Mouse (Mus musculus): ENCODE measurements at regions not wholly inside any gene's neighbourhood (a gene's known extent, or its start where the extent isn't known, plus 50 kb on each side); places are given as distances from the start of the nearest gene placed in this dataset.

DNA sequence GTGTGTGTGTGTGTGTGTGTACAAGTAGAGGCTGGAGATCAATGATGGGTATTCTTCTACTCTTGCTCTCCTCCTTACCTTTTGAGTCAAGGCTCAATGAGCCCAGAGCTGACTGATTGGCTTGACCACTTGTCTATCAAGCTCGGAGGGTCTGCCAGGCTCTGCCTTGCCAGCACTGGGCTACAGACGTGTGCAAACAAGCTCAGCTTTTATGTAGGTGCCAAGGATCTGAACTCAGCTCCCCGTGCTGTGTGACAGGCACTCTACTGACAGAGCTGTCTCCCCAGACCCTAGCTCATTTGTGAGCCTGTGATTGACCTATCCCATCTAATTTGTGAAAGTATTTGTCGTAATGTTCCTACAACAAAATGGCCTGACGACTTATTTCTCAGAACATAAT is 54.2 kb upstream of the Cdc42bpa start:
- Histone ChIP-seq H3K4me1 (ENCODE audit: control insufficient read depth, insufficient read depth, low read length) (no peaks in the 10 kb centered on the region), H3K36me3 (ENCODE audit: control insufficient read depth, insufficient read depth, low read length) (no peaks in the 10 kb centered on the region), H3K27ac (ENCODE audit: insufficient read depth, low read depth, low read length) (no peak overlapping the region), H3K4me3 (ENCODE audit: insufficient read depth, low read depth, low read length) (no peak overlapping the region), H3K27me3 (replicated peaks; ENCODE audit: control insufficient read depth, insufficient read depth, low read length) (no peaks in the 10 kb centered on the region)
- TF ChIP-seq CTCF (conservative IDR thresholded peaks at IDR 0.05; ENCODE audit: insufficient read depth, insufficient read length, low read depth, low read length) (no peak), POLR2A (IDR thresholded peaks at IDR 0.05; ENCODE audit: low read depth, low read length) (no peak)
- DNase-seq: no peak
- 93% methylated on average over 5 of the region's 5 CpGs for WGBS

DNA sequence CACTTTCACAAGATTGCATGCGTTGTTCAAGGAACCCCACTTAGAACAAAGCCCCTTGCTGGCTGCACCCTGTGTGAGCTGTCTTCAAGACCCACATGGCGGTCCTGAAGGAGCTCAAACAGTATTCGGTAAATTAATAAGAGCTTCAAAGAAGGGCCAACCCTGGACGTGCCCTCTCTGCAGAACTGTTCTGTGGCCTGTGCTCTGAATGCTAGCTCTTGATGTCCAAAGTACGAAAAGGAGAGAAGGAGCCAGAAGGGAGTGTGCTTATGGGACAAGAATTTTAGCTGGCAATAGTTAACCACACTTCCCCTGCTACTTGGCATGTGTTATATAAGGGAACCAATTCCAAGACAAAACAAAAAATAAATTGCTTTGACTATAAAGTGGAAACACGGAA is 67.6 kb upstream of the Cdc42bpa start:
- TF ChIP-seq CTCF (conservative IDR thresholded peaks at IDR 0.05; ENCODE audit: insufficient read depth, insufficient read length, low read depth, low read length): no peak
- TF ChIP-seq POLR2A (IDR thresholded peaks at IDR 0.05; ENCODE audit: low read depth, low read length): no peak
- WGBS: 51% methylated on average over 6 of the region's 6 CpGs
- DNase-seq: peak; percentile 85

DNA sequence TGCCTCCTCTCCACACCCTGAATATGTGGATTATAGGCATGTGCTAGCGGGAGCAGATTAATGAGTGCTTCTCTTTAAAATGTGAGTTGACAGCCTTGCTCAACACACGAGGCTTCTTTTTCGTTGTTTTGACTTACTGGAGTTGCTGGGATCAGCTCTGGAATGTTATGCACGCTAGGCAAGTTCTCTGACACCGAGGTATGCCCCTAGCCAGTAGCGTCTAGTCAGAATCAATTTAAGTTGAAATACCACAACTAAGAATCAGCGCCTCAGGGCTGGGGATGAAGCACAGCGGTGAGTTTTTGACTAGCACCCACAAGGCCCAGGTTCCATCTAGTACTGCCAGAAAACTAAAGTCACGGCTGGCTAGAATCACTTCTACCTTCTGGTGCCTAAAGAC is 72.4 kb upstream of the Cdc42bpa start:
- TF ChIP-seq CTCF (conservative IDR thresholded peaks at IDR 0.05; ENCODE audit: insufficient read depth, insufficient read length, low read depth, low read length): no peak
- no peak for TF ChIP-seq POLR2A (IDR thresholded peaks at IDR 0.05; ENCODE audit: low read depth, low read length)
- Histone ChIP-seq H3K27ac (ENCODE audit: insufficient read depth, low read depth, low read length) (no peak overlapping the region), H3K4me1 (ENCODE audit: control insufficient read depth, insufficient read depth, low read length) (peaks cover 5% of the 10 kb centered on the region; the same call in 1 of the 2 replicates), H3K36me3 (ENCODE audit: control insufficient read depth, insufficient read depth, low read length) (no peaks in the 10 kb centered on the region), H3K27me3 (replicated peaks; ENCODE audit: control insufficient read depth, insufficient read depth, low read length) (no peaks in the 10 kb centered on the region; the same call in 1 of the 2 replicates), H3K4me3 (ENCODE audit: insufficient read depth, low read depth, low read length) (no peak overlapping the region)
- no peak for DNase-seq
- WGBS: 56% methylated on average over 9 of the region's 9 CpGs

More for the DNA sequence above, 67.6 kb upstream of the Cdc42bpa start:
- H3K4me3 ChIP-seq (ENCODE audit: insufficient read depth, low read depth, low read length): no peak overlapping the region
- no peaks in the 10 kb centered on the region; the same call in 1 of the 2 replicates for H3K27me3 ChIP-seq (replicated peaks; ENCODE audit: control insufficient read depth, insufficient read depth, low read length)
- H3K36me3 ChIP-seq (ENCODE audit: control insufficient read depth, insufficient read depth, low read length): no peaks in the 10 kb centered on the region
- peaks cover 5% of the 10 kb centered on the region; the same call in 1 of the 2 replicates for H3K4me1 ChIP-seq (ENCODE audit: control insufficient read depth, insufficient read depth, low read length)
- peak overlapping the region; percentile 52 for H3K27ac ChIP-seq (ENCODE audit: insufficient read depth, low read depth, low read length)

DNA sequence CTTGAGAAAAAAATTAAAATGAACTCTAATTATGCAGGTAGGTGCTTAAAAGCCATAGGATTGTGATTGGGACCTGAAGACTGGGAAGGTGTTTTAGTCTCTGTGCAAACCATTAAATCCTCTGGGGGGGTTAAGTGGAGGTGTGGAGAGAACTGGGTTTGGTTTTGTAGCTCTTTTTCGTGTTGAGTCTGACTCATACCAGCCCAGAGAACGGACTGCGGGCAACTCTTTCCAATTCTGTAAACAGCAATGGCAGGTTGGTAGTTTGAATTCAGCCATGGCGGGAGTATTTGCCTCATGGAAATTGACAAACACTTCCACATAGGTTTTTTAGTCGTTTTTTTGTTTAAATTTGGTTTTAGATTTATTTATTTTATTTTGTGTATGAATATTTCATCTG is 77.7 kb upstream of the Ahctf1 start:
- H3K4me1 ChIP-seq (ENCODE audit: control insufficient read depth, insufficient read depth, low read length): no peaks in the 10 kb centered on the region
- no peak overlapping the region for H3K27ac ChIP-seq (ENCODE audit: insufficient read depth, low read depth, low read length)
- no peak overlapping the region for H3K4me3 ChIP-seq (ENCODE audit: insufficient read depth, low read depth, low read length)
- TF ChIP-seq POLR2A (IDR thresholded peaks at IDR 0.05; ENCODE audit: low read depth, low read length): no peak
- no peaks in the 10 kb centered on the region for H3K27me3 ChIP-seq (replicated peaks; ENCODE audit: control insufficient read depth, insufficient read depth, low read length)
- DNase-seq: no peak
- no peaks in the 10 kb centered on the region for H3K36me3 ChIP-seq (ENCODE audit: control insufficient read depth, insufficient read depth, low read length)
- 82% methylated on average over 5 of the region's 5 CpGs for WGBS

DNA sequence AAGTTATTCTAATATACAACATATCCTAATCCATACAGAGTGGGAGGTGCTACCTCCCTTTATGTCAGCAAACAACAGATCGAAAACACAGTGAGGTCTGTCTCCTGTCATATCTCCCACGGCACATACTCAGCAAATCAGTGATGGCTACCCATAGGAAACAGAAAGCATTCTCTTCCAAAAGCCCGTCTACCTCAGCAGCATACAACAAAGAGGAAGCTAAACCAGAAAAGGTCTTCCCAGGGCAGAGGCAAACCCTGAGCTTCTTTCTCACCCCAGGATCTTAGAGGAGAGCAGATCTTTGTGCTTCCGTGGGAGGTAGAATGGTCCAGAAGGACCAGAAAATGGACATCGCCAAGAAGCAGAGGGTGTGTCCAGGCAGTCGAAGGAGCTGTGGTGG is 74.4 kb upstream of the Ahctf1 start:
- Histone ChIP-seq H3K27me3 (replicated peaks; ENCODE audit: control insufficient read depth, insufficient read depth, low read length) (no peaks in the 10 kb centered on the region), H3K27ac (ENCODE audit: insufficient read depth, low read depth, low read length) (no peak overlapping the region), H3K36me3 (ENCODE audit: control insufficient read depth, insufficient read depth, low read length) (no peaks in the 10 kb centered on the region), H3K4me3 (ENCODE audit: insufficient read depth, low read depth, low read length) (no peak overlapping the region), H3K4me1 (ENCODE audit: control insufficient read depth, insufficient read depth, low read length) (no peaks in the 10 kb centered on the region; the same call in 1 of the 2 replicates)
- DNase-seq: no peak
- 75% methylated on average over 6 of the region's 6 CpGs for WGBS
- TF ChIP-seq POLR2A (IDR thresholded peaks at IDR 0.05; ENCODE audit: low read depth, low read length) (no peak), CTCF (conservative IDR thresholded peaks at IDR 0.05; ENCODE audit: insufficient read depth, insufficient read length, low read depth, low read length) (no peak)

DNA sequence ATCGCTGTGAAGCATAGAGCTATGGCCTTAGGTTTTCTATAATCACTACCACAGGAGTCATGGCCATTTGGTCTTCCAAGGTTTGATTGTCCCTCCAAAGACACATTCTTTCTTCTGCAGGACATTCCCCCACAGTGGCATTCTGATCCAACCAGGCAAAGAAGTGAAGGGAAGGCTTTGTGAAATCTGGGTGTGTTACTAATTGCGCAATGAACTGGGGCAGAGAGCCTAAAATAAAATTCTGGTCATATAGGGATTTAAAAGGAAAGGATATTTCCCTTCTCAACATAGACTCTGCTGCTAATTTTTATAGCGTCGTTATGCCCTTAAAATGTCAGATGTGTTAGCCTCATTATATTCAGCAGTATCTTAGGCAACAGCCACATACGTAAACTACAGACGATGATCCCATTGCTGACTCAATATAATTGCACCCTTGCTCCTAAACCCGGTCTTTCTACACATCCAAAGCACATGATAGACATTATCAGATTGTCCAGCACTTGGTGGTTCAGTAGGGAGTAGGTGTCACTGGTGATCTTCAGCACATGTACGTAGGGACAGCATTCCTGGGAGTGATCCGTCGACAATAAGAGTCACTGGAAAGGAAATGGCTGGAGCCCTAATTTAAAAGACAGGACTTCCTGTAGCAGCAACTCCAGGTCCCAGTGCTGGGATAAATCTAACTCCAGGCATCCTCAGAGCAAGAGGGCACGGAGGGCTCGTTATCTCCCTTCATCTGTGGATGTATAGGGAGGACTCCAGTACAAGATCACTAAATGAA is 70.5 kb upstream of the Ahctf1 start:
- WGBS: 70% methylated on average over 12 of the region's 12 CpGs
- H3K27me3 ChIP-seq (replicated peaks; ENCODE audit: control insufficient read depth, insufficient read depth, low read length): no peaks in the 10 kb centered on the region
- TF ChIP-seq POLR2A (IDR thresholded peaks at IDR 0.05; ENCODE audit: low read depth, low read length) (no peak), CTCF (conservative IDR thresholded peaks at IDR 0.05; ENCODE audit: insufficient read depth, insufficient read length, low read depth, low read length) (no peak)
- H3K4me3 ChIP-seq (ENCODE audit: insufficient read depth, low read depth, low read length): no peak overlapping the region
- peak; percentile 36 for DNase-seq
- no peaks in the 10 kb centered on the region for H3K36me3 ChIP-seq (ENCODE audit: control insufficient read depth, insufficient read depth, low read length)
- H3K4me1 ChIP-seq (ENCODE audit: control insufficient read depth, insufficient read depth, low read length): no peaks in the 10 kb centered on the region; the same call in 1 of the 2 replicates
- H3K27ac ChIP-seq (ENCODE audit: insufficient read depth, low read depth, low read length): no peak overlapping the region

DNA sequence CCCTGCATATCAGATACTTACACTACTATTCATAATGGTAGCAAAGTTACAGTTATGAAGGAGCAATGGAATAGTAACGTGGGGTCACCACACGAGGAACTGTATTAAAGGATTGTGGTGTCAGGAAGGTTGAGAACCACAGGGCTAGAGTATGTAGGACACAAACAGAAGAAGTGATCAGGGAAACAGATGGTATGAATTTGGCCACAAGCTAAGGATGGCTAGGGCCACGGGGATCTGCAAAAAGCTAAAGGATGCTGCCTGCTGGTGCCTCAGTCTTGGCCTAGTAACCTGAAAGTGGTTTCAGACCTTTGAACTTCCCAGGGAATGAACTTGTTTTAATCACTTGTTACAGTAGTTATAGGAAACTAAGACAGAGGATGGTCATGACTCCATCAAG is 68.5 kb upstream of the Ahctf1 start:
- 96% methylated on average over 3 of the region's 3 CpGs for WGBS
- H3K4me3 ChIP-seq (ENCODE audit: insufficient read depth, low read depth, low read length): no peak overlapping the region
- no peaks in the 10 kb centered on the region; the same call in 1 of the 2 replicates for H3K4me1 ChIP-seq (ENCODE audit: control insufficient read depth, insufficient read depth, low read length)
- H3K27me3 ChIP-seq (replicated peaks; ENCODE audit: control insufficient read depth, insufficient read depth, low read length): no peaks in the 10 kb centered on the region
- TF ChIP-seq POLR2A (IDR thresholded peaks at IDR 0.05; ENCODE audit: low read depth, low read length): no peak
- TF ChIP-seq CTCF (conservative IDR thresholded peaks at IDR 0.05; ENCODE audit: insufficient read depth, insufficient read length, low read depth, low read length): no peak
- H3K27ac ChIP-seq (ENCODE audit: insufficient read depth, low read depth, low read length): no peak overlapping the region
- H3K36me3 ChIP-seq (ENCODE audit: control insufficient read depth, insufficient read depth, low read length): no peaks in the 10 kb centered on the region
- DNase-seq: no peak

Measured in kidney, adult 2 months (tissue).